8 mouse cellular contexts compared by ENCODE assay signal in genomic region chr14:33939117-33939516, GRCm38 (mm10). TPM values are rescaled to one million over a fixed set of nuclear protein-coding genes. Genes with fewer than 3 reads are reported as not detected.
DNase-seq lines count a peak whose midpoint lies in the region; ATAC-seq and TF ChIP-seq lines count a peak whose summit lies in the region.

No protein-coding gene starts in this region.

- 23% methylated on average over 9 of the region's 9 CpGs for WGBS in bone marrow, adult 2 months
- 31% methylated on average over 9 of the region's 9 CpGs for WGBS in forebrain, embryonic 10.5 days
- 24% methylated on average over 9 of the region's 9 CpGs for WGBS in lung, embryonic 14.5 days

- ATAC-seq in lung, embryonic 14.5 days (ENCODE audit: insufficient read depth) = 0 out of 2 replicates have a peak, but pooled peaks have one; percentile 38
- no peak for ATAC-seq in monocyte, adult 5-6 weeks (replicated peaks; ENCODE audit: insufficient number of reproducible peaks, low FRiP score, low TSS enrichment, poor library complexity, severe bottlenecking)

- TF ChIP-seq POLR2A in bone marrow, adult 2 months (IDR thresholded peaks at IDR 0.05; ENCODE audit: borderline replicate concordance, control insufficient read depth, low read depth, low read length) = no peak

- peak; percentile 39 for TF ChIP-seq CTCF in E14TG2a.4 (conservative IDR thresholded peaks at IDR 0.05; ENCODE audit: low read length)
- TF ChIP-seq CTCF in bone marrow, adult 2 months (IDR thresholded peaks at IDR 0.05; ENCODE audit: control insufficient read depth, insufficient read depth, low read length) = peak; percentile 34; the same call in 1 of the 2 replicates
- TF ChIP-seq CTCF in layer of hippocampus, adult 2 months (conservative IDR thresholded peaks at IDR 0.05) = peak; percentile 97
- TF ChIP-seq CTCF in lung, embryonic 14.5 days (IDR thresholded peaks at IDR 0.05; ENCODE audit: low read depth) = peak; percentile 90

- peaks cover 7% of the 10 kb centered on the region for H3K4me1 ChIP-seq in E14TG2a.4 (replicated peaks; ENCODE audit: low read depth, low read length)
- H3K4me1 ChIP-seq in bone marrow, adult 2 months (ENCODE audit: control insufficient read depth, insufficient read depth, low read length) = no peaks in the 10 kb centered on the region
- H3K4me1 ChIP-seq in forebrain, embryonic 10.5 days = no peaks in the 10 kb centered on the region
- H3K4me1 ChIP-seq in lung, embryonic 14.5 days (ENCODE audit: insufficient read depth) = no peaks in the 10 kb centered on the region

- 0 out of 2 replicates have a peak overlapping the region, but pooled peaks have one; percentile 13 for H3K9ac ChIP-seq in lung, embryonic 14.5 days

- peak; percentile 73 for DNase-seq in forebrain, embryonic 10.5 days (ENCODE audit: extremely low spot score, low spot score)
- peak; percentile 59 to 80 for DNase-seq in heart, postnatal 10 days
- peak; percentile 69 to 80 for DNase-seq in layer of hippocampus, adult 2 months (ENCODE audit: low spot score in 2 of 2)
- DNase-seq in lung, embryonic 14.5 days = peak; percentile 90
- peak; percentile 82 for DNase-seq in retina, postnatal 1 day

- H3K4me3 ChIP-seq in E14TG2a.4 (replicated peaks; ENCODE audit: low read length) = no peak overlapping the region
- H3K4me3 ChIP-seq in bone marrow, adult 2 months (replicated peaks; ENCODE audit: control insufficient read depth, low read depth, low read length) = no peak overlapping the region
- H3K4me3 ChIP-seq in forebrain, embryonic 10.5 days = peak overlapping the region; percentile 19; the same call in 1 of the 2 replicates
- H3K4me3 ChIP-seq in layer of hippocampus, adult 2 months = no peak overlapping the region
- H3K4me3 ChIP-seq in lung, embryonic 14.5 days (ENCODE audit: low read depth, low read length) = no peak overlapping the region

- intact Hi-C loops in heart, postnatal 10 days (cut with DNase I) = no loop called here

- H3K27me3 ChIP-seq in E14TG2a.4 (ENCODE audit: insufficient read depth, low read length) = peaks cover 28% of the 10 kb centered on the region
- peaks cover 12% of the 10 kb centered on the region; the same call in 1 of the 2 replicates for H3K27me3 ChIP-seq in forebrain, embryonic 10.5 days (ENCODE audit: poor library complexity, severe bottlenecking)
- no peaks in the 10 kb centered on the region for H3K27me3 ChIP-seq in lung, embryonic 14.5 days (ENCODE audit: insufficient read depth, low read length)

- no peaks in the 10 kb centered on the region for H3K9me3 ChIP-seq in E14TG2a.4 (ENCODE audit: low read length)
- no peaks in the 10 kb centered on the region for H3K9me3 ChIP-seq in forebrain, embryonic 10.5 days
- no peaks in the 10 kb centered on the region for H3K9me3 ChIP-seq in lung, embryonic 14.5 days (ENCODE audit: low read depth, low read length)

- H3K4me2 ChIP-seq in lung, embryonic 14.5 days = peak overlapping the region; percentile 44

- no peaks in the 10 kb centered on the region for H3K36me3 ChIP-seq in E14TG2a.4 (ENCODE audit: insufficient read depth, low read length)
- no peaks in the 10 kb centered on the region for H3K36me3 ChIP-seq in forebrain, embryonic 10.5 days (replicated peaks)
- H3K36me3 ChIP-seq in lung, embryonic 14.5 days (ENCODE audit: insufficient read depth) = no peaks in the 10 kb centered on the region

- H3K27ac ChIP-seq in bone marrow, adult 2 months (ENCODE audit: control insufficient read depth, insufficient read depth, low read depth, low read length, poor library complexity) = no peak overlapping the region
- H3K27ac ChIP-seq in forebrain, embryonic 10.5 days = peak overlapping the region; percentile 36; the same call in 1 of the 2 replicates
- H3K27ac ChIP-seq in layer of hippocampus, adult 2 months = no peak overlapping the region
- no peak overlapping the region for H3K27ac ChIP-seq in lung, embryonic 14.5 days (ENCODE audit: low read depth)

RNA-seq across cellular contexts. Expression of gene Gdf2, which starts 1.7 kb away (rescaled TPM):
- polyA plus RNA-seq in bone marrow, adult 2 months (2011; ENCODE audit: insufficient read depth, insufficient read length, low replicate concordance, missing spikeins) = not detected in 2 replicates
- polyA plus RNA-seq in forebrain, embryonic 10.5 days (2016; fragmentation: Nextera tagmentation; extraction: Ambion mirVana) = not detected in 2 replicates
- total RNA-seq in heart, postnatal 10 days (2021) = under 1 TPM; 0.10 to 0.17 TPM
- total RNA-seq in layer of hippocampus, adult 2 months (2021) = not detected
- 0.05 TPM in 1 of 2 replicates, not detected in the other for polyA plus RNA-seq in lung, embryonic 14.5 days (2014; fragmentation: Nextera tagmentation; extraction: Ambion mirVana)
- total RNA-seq in monocyte, adult 5-6 weeks (2017) = not detected in 3 replicates

RNA-seq across cellular contexts. Expression of gene Rbp3, which starts 14.7 kb away (rescaled TPM):
- polyA plus RNA-seq in bone marrow, adult 2 months (2011; ENCODE audit: insufficient read depth, insufficient read length, low replicate concordance, missing spikeins) = not detected in 2 replicates
- polyA plus RNA-seq in forebrain, embryonic 10.5 days (2016; fragmentation: Nextera tagmentation; extraction: Ambion mirVana) = not detected in 2 replicates
- total RNA-seq in heart, postnatal 10 days (2021) = not detected
- not detected for total RNA-seq in layer of hippocampus, adult 2 months (2021)
- not detected in 2 replicates for polyA plus RNA-seq in lung, embryonic 14.5 days (2014; fragmentation: Nextera tagmentation; extraction: Ambion mirVana)
- not detected in 3 replicates for total RNA-seq in monocyte, adult 5-6 weeks (2017)

RNA-seq across cellular contexts. Expression of gene Gdf10, which starts 15.7 kb away (rescaled TPM):
- polyA plus RNA-seq in bone marrow, adult 2 months (2011; ENCODE audit: insufficient read depth, insufficient read length, low replicate concordance, missing spikeins) = 0.31 TPM in 1 of 2 replicates, not detected in the other
- 2.5 TPM in 2 replicates for polyA plus RNA-seq in forebrain, embryonic 10.5 days (2016; fragmentation: Nextera tagmentation; extraction: Ambion mirVana)
- total RNA-seq in heart, postnatal 10 days (2021) = 1 to 10 TPM; 2.3 to 3.2 TPM
- 1 to 10 TPM; 5.4 to 5.5 TPM for total RNA-seq in layer of hippocampus, adult 2 months (2021)
- polyA plus RNA-seq in lung, embryonic 14.5 days (2014; fragmentation: Nextera tagmentation; extraction: Ambion mirVana) = 2.4 and 4.2 TPM in 2 replicates
- 0.19 TPM in 1 of 3 replicates, not detected in the others for total RNA-seq in monocyte, adult 5-6 weeks (2017)

RNA-seq across cellular contexts. Expression of gene Zfp488, which starts 39.4 kb away (rescaled TPM):
- not detected in 2 replicates for polyA plus RNA-seq in bone marrow, adult 2 months (2011; ENCODE audit: insufficient read depth, insufficient read length, low replicate concordance, missing spikeins)
- polyA plus RNA-seq in forebrain, embryonic 10.5 days (2016; fragmentation: Nextera tagmentation; extraction: Ambion mirVana) = 0.06 and 0.11 TPM in 2 replicates
- total RNA-seq in heart, postnatal 10 days (2021) = under 1 TPM in 1 of 2 experiments, not detected in 1; 0.07 TPM
- total RNA-seq in layer of hippocampus, adult 2 months (2021) = 1 to 10 TPM; 4.3 to 5.0 TPM
- 0.05 TPM in 1 of 2 replicates, not detected in the other for polyA plus RNA-seq in lung, embryonic 14.5 days (2014; fragmentation: Nextera tagmentation; extraction: Ambion mirVana)
- not detected in 3 replicates for total RNA-seq in monocyte, adult 5-6 weeks (2017)

Comparison
In these comparisons a context has a peak if more than half of its experiments do, and no peak if none do; other contexts are left out.
1. CTCF ChIP-seq: peak in every context shown above with its lines; median percentile 97 in layer of hippocampus, adult 2 months; 90 in lung, embryonic 14.5 days; 39 in E14TG2a.4; 34 in bone marrow, adult 2 months.